Mouse (Mus musculus) large intestine, adult 2 months (tissue): ENCODE measurements around the gene Tnrc6b. TPM values are rescaled to one million over a fixed set of nuclear protein-coding genes. Genes with fewer than 3 reads are reported as not detected.
"Not testable (repeated sequence)": the region's sequence is repeated elsewhere in the genome, so short reads cannot be mapped to it uniquely, and the experiment has no call there.

Experiments used
- DNase-seq: peaks from one replicate; pipeline ENCODE4 v3.0.0-alpha.2; 2012; ENCODE audit warnings: low read depth, low spot score
- WGBS: fragments of 180-500 bp; shearing (Covaris S2); methylation state at CpG from one replicate; pipeline ENCODE4 v1.1.7; 2018; 5-methylcytosine and 5-hydroxymethylcytosine counted together
- polyA plus RNA-seq: library from polyadenylated mRNA; depleted of rRNA; stranded (reverse); fragments of >200 nt; gene quantifications from 2 replicates; pipeline ENCODE4 v1.2.3, GENCODE M21; 2012

Gene Tnrc6b
- polyA plus RNA-seq, 1 experiment: 6.5 TPM

- DNase-seq: no peak
- WGBS: 82% methylated on average over 7 of the region's 7 CpGs
Observed at GRCm38 (mm10) chr15:80814792-80815191, 103.7 kb downstream of the Tnrc6b start.

GRCm38 (mm10) chr15:80822276-80822675, 111.2 kb downstream of the Tnrc6b start:
- DNase-seq: no peak
- WGBS: 54% methylated on average over 1 of the region's 1 CpGs

- 70% methylated on average over 3 of the region's 3 CpGs for WGBS
- no peak for DNase-seq
Observed at GRCm38 (mm10) chr15:80831170-80831569, 120.1 kb downstream of the Tnrc6b start.

- WGBS: 46% methylated on average over 3 of the region's 3 CpGs
- no peak for DNase-seq
Observed at GRCm38 (mm10) chr15:80832808-80833207, 121.7 kb downstream of the Tnrc6b start.

- WGBS: 57% methylated on average over 3 of the region's 3 CpGs
- DNase-seq: no peak
Observed at GRCm38 (mm10) chr15:80836246-80836645, 125.1 kb downstream of the Tnrc6b start.

- no peak for DNase-seq
- 56% methylated on average over 4 of the region's 4 CpGs for WGBS
Observed at GRCm38 (mm10) chr15:80838836-80839235, 127.7 kb downstream of the Tnrc6b start.

- 44% methylated on average over 9 of the region's 9 CpGs for WGBS
- DNase-seq: no peak
Observed at GRCm38 (mm10) chr15:80839653-80840420, 128.7 kb downstream of the Tnrc6b start.

- no peak for DNase-seq
- 63% methylated on average over 1 of the region's 1 CpGs for WGBS
Observed at GRCm38 (mm10) chr15:80844262-80844661, 133.1 kb downstream of the Tnrc6b start.

GRCm38 (mm10) chr15:80844926-80845325, 133.8 kb downstream of the Tnrc6b start:
- WGBS: 88% methylated on average over 2 of the region's 2 CpGs

GRCm38 (mm10) chr15:80850004-80850403, 138.9 kb downstream of the Tnrc6b start:
- WGBS: 68% methylated on average over 8 of the region's 8 CpGs
- DNase-seq: no peak

More at GRCm38 (mm10) chr15:80844926-80845325, 133.8 kb downstream of the Tnrc6b start:
- no peak for DNase-seq

- WGBS: 75% methylated on average over 7 of the region's 7 CpGs
- no peak for DNase-seq
Observed at GRCm38 (mm10) chr15:80850682-80851475, 139.8 kb downstream of the Tnrc6b start.

- DNase-seq: no peak
- 95% methylated on average over 5 of the region's 5 CpGs for WGBS
Observed at GRCm38 (mm10) chr15:80852122-80852521, 141.0 kb downstream of the Tnrc6b start.

GRCm38 (mm10) chr15:80852527-80852926, 141.4 kb downstream of the Tnrc6b start:
- not testable (repeated sequence) for DNase-seq
- 85% methylated on average over 3 of the region's 3 CpGs for WGBS

- WGBS: 91% methylated on average over 2 of the region's 2 CpGs
- DNase-seq: no peak
Observed at GRCm38 (mm10) chr15:80859366-80859765, 148.3 kb downstream of the Tnrc6b start.

- no peak for DNase-seq
- 96% methylated on average over 1 of the region's 1 CpGs for WGBS
Observed at GRCm38 (mm10) chr15:80861302-80861701, 150.2 kb downstream of the Tnrc6b start.

- WGBS: 64% methylated on average over 2 of the region's 2 CpGs
- DNase-seq: no peak
Observed at GRCm38 (mm10) chr15:80862027-80862426, 150.9 kb downstream of the Tnrc6b start.

- DNase-seq: not testable (repeated sequence)
- 90% methylated on average over 4 of the region's 4 CpGs for WGBS
Observed at GRCm38 (mm10) chr15:80868603-80869002, 157.5 kb downstream of the Tnrc6b start.

- 86% methylated on average over 3 of the region's 3 CpGs for WGBS
- no peak for DNase-seq
Observed at GRCm38 (mm10) chr15:80874726-80875125, 163.6 kb downstream of the Tnrc6b start.

- WGBS: 89% methylated on average over 21 of the region's 21 CpGs
- DNase-seq: no peak
Observed at GRCm38 (mm10) chr15:80876231-80876630, 165.1 kb downstream of the Tnrc6b start.

- whole genome bisulfite sequencing: 86% methylated on average over 8 of the region's 8 CpGs
- no peak for DNase-seq
Observed at GRCm38 (mm10) chr15:80884095-80884494, 173.0 kb downstream of the Tnrc6b start.
